Mouse (Mus musculus) CD4-positive naive resting alpha-beta T cell, adult 76 days (primary cell): ENCODE results near the gene Cfhr1. TPM values are rescaled to one million over a fixed set of nuclear protein-coding genes. Genes with fewer than 3 reads are reported as not detected.

Source experiments
- total RNA-seq: library from RNA; stranded (reverse); gene quantifications from one replicate; pipeline ENCODE4 v1.2.4, GENCODE M21; 2023

The Cfhr1 gene
- not detected for total RNA-seq

DNA sequence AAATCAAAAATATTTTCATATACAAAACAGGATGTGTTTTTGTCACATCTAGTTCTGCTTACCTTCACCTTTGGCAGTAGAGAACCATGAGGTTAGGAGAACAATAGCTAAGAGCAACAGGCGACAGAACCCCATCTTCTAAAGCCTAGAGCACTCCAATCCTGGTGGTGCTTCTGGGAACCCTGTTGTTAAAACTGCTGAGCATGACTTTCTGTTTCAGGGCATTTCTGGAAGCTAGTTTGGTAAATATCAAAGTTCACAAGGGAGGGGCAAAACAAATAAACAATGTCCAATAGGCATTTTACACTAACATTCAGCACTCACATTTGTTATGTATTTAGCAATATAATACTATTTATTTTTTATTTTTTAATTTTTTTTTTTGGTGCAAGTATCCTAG, at the start of gene Cfhr1:
TSS of gene Cfhr1 (minus strand) at position 249 of the 400 bp plus-strand sequence.

GRCm38 (mm10) chr1:139501258-139501752, 58.8 kb downstream of the Cfhr1 start, which contains the start of gene F13b:
Gene F13b (plus strand): TSS chr1:139501702.

Other genes starting within 250 kb of the Cfhr1 start
- not detected for gene Crb1, start 183.2 kb downstream of the Cfhr1 start, total RNA-seq
- gene Zbtb41, start 138.0 kb downstream of the Cfhr1 start, total RNA-seq, result 23.7 TPM
- 1.00 TPM for gene Aspm, start 105.5 kb downstream of the Cfhr1 start, total RNA-seq
- not detected for gene F13b, start 58.6 kb downstream of the Cfhr1 start, total RNA-seq
- gene Gm4788, start 221.0 kb upstream of the Cfhr1 start, total RNA-seq, result not detected